Mouse (Mus musculus): ENCODE results near the gene Hist1h2ab. TPM values are rescaled to one million over a fixed set of nuclear protein-coding genes. Genes with fewer than 3 reads are reported as not detected.
"Not testable (repeated sequence)": the region's sequence is repeated elsewhere in the genome, so short reads cannot be mapped to it uniquely, and the experiment has no call there.

Hist1h2ab gene
- polyA plus RNA-seq, 1 experiment from 2014 or later, result 28.5 TPM

DNA sequence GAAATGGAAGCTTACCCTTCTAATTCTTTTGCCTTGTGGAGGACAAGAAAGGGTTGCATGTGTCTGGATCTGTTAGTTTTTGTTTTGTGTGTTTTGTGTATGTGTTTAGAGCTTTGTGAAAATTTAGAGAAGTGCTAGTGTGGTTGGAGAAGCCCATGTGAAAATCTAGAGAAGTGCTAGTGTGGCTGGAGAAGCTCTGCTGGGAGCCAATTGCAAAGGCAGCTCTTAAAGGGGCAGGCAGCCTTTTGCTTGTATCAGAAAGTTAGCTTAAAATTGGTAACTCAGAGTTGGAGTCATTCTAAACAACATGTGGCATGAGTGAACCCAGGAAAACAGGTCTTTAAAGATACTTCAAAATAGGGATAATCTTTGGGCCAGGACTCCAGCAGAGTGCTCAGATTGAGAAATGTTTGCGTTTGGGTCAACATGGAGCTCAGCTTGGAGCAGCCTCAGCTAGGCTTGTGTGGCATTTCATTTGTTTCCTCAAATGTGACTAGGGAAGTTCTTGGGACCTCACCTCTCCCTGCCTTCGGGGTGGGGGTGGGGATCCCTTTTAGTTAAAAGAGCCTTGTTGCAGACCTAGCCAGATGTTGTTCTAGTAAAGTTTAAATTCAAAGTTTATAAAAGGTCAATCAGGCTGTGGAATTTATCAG, 33.2 kb upstream of the Hist1h2ab start:
- H3K4me3 ChIP-seq, result not testable (repeated sequence)
- WGBS, result 19% methylated on average over 2 of the region's 2 CpGs

DNA sequence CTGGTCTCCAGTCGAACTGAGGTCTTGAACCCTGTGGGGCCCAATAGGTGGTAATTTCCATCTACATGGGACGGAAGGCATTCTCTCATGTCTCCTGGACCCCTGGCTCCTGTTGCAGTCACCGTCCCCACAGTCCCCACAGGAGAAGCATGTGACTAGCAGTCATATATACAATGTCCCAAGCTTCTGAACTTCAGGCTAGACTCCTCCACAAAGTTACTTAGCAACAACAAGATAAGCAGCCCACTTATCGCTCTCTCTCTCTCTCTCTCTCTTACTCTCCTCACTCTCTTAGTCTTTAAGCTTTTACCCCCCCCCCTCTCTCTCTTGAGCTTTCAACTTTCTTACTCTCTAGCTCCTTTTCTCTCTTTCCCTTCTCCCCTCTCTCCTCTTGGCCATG, 26.7 kb upstream of the Hist1h2ab start:
- no peaks in the 10 kb centered on the region for H3K36me3 ChIP-seq
- no peak overlapping the region for H3K27ac ChIP-seq
- WGBS, result 89% methylated on average over 4 of the region's 4 CpGs
- H3K4me3 ChIP-seq, result no peak overlapping the region
- no peak overlapping the region for H3K9ac ChIP-seq
- no peak overlapping the region for H3K4me2 ChIP-seq (replicated peaks)
- H3K27me3 ChIP-seq (replicated peaks), result no peaks in the 10 kb centered on the region
- no peaks in the 10 kb centered on the region for H3K9me3 ChIP-seq
- H3K4me1 ChIP-seq, result no peaks in the 10 kb centered on the region
- ATAC-seq (ENCODE audit: low FRiP score, low read depth), result no peak

More for the DNA sequence above, 33.2 kb upstream of the Hist1h2ab start:
- not testable (repeated sequence) for H3K9ac ChIP-seq; H3K27ac ChIP-seq; H3K36me3 ChIP-seq; H3K27me3 ChIP-seq (replicated peaks); ATAC-seq (ENCODE audit: low FRiP score, low read depth); H3K4me2 ChIP-seq (replicated peaks); H3K9me3 ChIP-seq; H3K4me1 ChIP-seq

DNA sequence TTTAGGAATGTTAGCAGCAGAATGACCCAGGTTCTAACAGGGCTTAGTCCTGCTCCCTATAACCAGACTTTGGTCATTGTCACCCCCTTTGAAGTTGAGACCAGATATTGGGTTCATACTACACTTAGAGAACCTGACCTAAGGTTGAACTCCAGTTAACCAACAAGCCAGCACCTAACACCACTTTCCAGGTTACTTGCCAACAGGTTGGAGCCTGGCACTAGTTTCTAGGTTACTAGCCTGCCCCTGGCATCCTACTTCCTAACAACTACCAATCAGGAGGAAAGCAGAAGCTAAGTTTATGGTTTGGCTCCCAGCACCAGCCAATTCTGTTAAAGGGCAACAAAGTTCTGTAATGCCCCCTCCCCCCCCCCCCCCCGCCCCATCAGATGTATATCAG, 25.7 kb upstream of the Hist1h2ab start:
- no peak overlapping the region for H3K4me2 ChIP-seq (replicated peaks)
- H3K9ac ChIP-seq, result no peak overlapping the region
- H3K9me3 ChIP-seq, result no peaks in the 10 kb centered on the region
- 33% methylated on average over 1 of the region's 1 CpGs for WGBS
- H3K27ac ChIP-seq, result no peak overlapping the region
- H3K27me3 ChIP-seq (replicated peaks), result no peaks in the 10 kb centered on the region
- no peaks in the 10 kb centered on the region for H3K36me3 ChIP-seq
- no peak overlapping the region for H3K4me3 ChIP-seq
- ATAC-seq (ENCODE audit: low FRiP score, low read depth), result no peak
- H3K4me1 ChIP-seq, result no peaks in the 10 kb centered on the region

DNA sequence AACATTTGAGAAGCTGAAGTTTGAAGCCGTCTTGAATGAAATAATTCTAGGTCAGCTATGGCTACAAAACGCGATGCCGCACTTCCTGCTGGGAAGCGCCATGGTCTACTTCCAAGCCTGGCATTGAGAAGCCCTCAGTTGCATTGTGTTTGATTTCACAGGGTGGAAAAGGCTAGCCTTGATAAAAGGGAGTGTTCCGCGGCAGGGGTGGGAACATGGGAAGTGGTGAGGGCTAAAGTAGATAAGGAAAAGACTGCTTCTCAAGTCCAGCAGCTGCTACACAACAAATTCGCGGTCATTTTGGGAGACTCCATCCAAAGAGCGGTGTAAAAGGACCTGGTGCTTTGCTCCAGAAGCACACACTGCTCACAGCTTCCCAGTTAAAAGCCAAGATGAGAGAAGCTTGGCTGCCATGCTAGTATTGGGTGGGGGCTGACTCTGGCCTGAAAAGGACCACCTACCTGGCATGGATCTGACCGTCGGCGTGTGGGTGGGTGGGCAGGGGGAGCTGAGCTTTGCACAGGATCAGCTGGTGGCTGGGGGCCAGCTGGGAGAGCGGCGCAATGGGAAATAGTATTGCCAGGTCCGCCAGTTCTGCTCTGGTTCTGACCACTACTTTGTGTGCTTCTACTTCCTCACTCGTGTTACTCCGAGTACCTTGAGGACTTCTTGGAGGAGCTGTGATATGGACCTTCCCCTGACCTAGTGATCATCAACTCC, 22.3 kb upstream of the Hist1h2ab start:
- H3K9ac ChIP-seq, result no peak overlapping the region
- no peaks in the 10 kb centered on the region for H3K9me3 ChIP-seq
- H3K27me3 ChIP-seq (replicated peaks), result no peaks in the 10 kb centered on the region
- 91% methylated on average over 18 of the region's 18 CpGs for WGBS
- H3K4me2 ChIP-seq (replicated peaks), result no peak overlapping the region
- no peak overlapping the region for H3K4me3 ChIP-seq
- no peaks in the 10 kb centered on the region for H3K36me3 ChIP-seq
- ATAC-seq (ENCODE audit: low FRiP score, low read depth), result no peak
- no peaks in the 10 kb centered on the region for H3K4me1 ChIP-seq
- no peak overlapping the region for H3K27ac ChIP-seq

DNA sequence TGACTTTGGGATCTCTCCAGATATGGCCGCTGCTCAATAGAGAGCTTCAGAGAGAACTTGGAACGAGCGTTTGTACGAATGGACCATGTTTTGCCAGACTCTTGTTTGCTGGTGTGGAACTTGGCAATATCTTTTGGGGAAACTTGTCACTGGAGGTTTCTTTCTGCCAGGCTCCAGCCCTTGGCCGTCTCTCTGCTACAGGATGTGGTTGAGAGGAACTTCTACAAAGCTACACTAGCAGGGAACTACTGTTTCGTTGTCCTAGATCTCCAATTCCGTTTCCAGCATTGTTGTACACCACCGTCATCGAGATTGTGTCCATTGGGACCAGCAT, 21.8 kb upstream of the Hist1h2ab start:
- no peaks in the 10 kb centered on the region for H3K4me1 ChIP-seq
- no peak for ATAC-seq (ENCODE audit: low FRiP score, low read depth)
- H3K9me3 ChIP-seq, result no peaks in the 10 kb centered on the region
- H3K9ac ChIP-seq, result no peak overlapping the region
- no peak overlapping the region for H3K4me2 ChIP-seq (replicated peaks)
- 95% methylated on average over 9 of the region's 9 CpGs for WGBS
- H3K36me3 ChIP-seq, result no peaks in the 10 kb centered on the region
- H3K27me3 ChIP-seq (replicated peaks), result no peaks in the 10 kb centered on the region
- no peak overlapping the region for H3K27ac ChIP-seq
- H3K4me3 ChIP-seq, result no peak overlapping the region

DNA sequence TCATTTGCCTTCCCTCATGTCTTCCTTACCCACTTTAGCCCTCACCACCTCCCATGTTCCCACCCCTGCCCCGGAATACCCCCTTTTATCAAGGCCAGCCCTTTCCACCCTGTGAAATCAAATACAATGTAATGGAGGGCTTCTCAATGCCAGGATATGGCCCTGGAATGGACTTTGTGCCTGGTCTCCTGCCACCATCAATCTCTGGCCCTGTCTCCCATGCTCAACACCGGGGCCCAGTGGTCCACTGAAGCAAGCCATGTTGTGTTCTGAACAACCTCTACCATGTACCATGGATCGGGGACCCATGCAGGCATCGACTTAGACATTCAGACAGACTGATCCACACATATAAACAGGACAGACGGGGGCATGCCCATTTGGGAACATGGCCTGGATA, 21.2 kb upstream of the Hist1h2ab start:
- H3K4me1 ChIP-seq, result no peaks in the 10 kb centered on the region
- no peak overlapping the region for H3K4me3 ChIP-seq
- H3K9me3 ChIP-seq, result no peaks in the 10 kb centered on the region
- 90% methylated on average over 5 of the region's 5 CpGs for WGBS
- no peaks in the 10 kb centered on the region for H3K27me3 ChIP-seq (replicated peaks)
- H3K36me3 ChIP-seq, result no peaks in the 10 kb centered on the region
- no peak for ATAC-seq (ENCODE audit: low FRiP score, low read depth)
- H3K4me2 ChIP-seq (replicated peaks), result no peak overlapping the region
- H3K27ac ChIP-seq, result no peak overlapping the region
- no peak overlapping the region for H3K9ac ChIP-seq

DNA sequence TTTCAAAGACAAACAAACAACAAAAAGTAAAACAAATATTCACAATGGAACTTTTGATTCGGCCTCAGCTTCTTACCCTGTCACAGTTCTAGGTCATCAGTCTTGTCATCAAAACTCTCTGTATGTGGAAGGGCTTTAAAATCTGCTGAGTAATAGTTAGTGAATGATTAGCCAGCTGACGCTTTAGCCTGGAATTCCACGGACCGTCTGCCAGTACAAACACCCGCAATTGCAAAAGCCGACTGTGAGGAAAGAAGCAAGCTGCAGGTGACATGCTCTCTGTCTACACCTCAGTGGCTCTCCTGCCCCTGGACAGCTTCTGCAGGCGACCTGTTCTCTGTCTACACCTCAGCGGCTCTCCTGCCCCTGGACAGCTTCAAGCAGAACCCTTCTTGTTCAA, 20.4 kb upstream of the Hist1h2ab start:
- Histone ChIP-seq H3K4me2 (replicated peaks) (no peak overlapping the region), H3K4me1 (no peaks in the 10 kb centered on the region), H3K9me3 (no peaks in the 10 kb centered on the region), H3K4me3 (no peak overlapping the region), H3K36me3 (no peaks in the 10 kb centered on the region), H3K27me3 (replicated peaks) (no peaks in the 10 kb centered on the region), H3K27ac (no peak overlapping the region), H3K9ac (no peak overlapping the region)
- WGBS, result 30% methylated on average over 8 of the region's 8 CpGs
- ATAC-seq (ENCODE audit: low FRiP score, low read depth), result no peak

DNA sequence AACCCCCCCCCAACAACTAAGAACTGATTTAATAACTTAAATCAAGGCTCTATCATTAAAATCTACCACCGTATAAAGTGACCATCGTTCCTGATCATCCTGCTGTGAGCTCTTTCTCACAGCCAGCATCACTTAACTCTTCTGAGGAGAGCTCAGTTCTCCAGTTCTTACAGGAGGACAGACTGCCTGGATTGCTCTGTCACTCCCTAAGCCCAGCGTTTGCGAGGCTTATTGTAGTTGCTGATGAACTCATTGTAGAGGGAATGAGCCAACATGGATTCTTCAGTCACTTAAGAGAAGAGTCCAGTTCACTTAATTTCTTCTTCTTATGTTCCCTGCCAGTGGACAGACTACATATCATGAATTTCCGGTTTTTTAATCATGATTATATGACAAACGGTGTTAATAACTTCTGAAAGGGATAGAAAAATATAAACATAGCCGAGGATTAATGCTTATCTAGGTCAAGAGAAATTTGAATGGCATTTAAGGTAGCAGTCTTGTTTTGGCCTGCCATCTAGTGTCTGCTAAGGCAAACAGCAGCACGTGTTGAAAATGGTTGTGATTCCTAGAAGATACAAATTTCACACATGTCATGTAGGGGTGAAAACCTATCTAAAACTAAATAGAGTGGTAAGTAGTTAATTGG, 18.6 kb upstream of the Hist1h2ab start:
- no peak overlapping the region for H3K4me3 ChIP-seq
- H3K9me3 ChIP-seq, result no peaks in the 10 kb centered on the region
- no peaks in the 10 kb centered on the region for H3K36me3 ChIP-seq
- no peak overlapping the region for H3K4me2 ChIP-seq (replicated peaks)
- no peak overlapping the region for H3K27ac ChIP-seq
- H3K9ac ChIP-seq, result no peak overlapping the region
- 26% methylated on average over 8 of the region's 8 CpGs for WGBS
- ATAC-seq (ENCODE audit: low FRiP score, low read depth), result no peak
- H3K4me1 ChIP-seq, result no peaks in the 10 kb centered on the region
- no peaks in the 10 kb centered on the region for H3K27me3 ChIP-seq (replicated peaks)

DNA sequence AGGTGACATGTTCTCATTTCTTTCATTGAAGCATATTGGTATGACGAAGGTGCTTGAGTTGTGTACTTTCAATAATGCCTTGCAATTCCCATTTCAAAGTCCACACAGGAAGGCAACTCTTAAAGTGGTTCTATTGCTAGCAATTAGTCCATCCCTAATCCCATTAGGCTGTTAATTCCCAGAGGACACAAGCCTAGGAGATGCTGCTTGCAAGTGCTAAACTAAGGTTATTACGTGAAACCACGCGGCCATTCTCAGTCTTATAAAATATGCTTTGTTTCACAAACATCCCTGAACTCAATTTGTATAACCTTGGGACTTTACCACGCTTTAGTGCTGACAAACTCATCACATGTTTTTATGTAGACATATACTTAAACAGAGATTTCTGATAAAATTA, 13.8 kb upstream of the Hist1h2ab start:
- H3K4me1 ChIP-seq, result peaks cover 10% of the 10 kb centered on the region
- no peak overlapping the region for H3K4me3 ChIP-seq
- H3K36me3 ChIP-seq, result no peaks in the 10 kb centered on the region
- H3K4me2 ChIP-seq (replicated peaks), result no peak overlapping the region
- no peak overlapping the region for H3K27ac ChIP-seq
- H3K27me3 ChIP-seq (replicated peaks), result no peaks in the 10 kb centered on the region
- no peak for ATAC-seq (ENCODE audit: low FRiP score, low read depth)
- no peak overlapping the region for H3K9ac ChIP-seq
- H3K9me3 ChIP-seq, result no peaks in the 10 kb centered on the region
- WGBS, result 69% methylated on average over 5 of the region's 5 CpGs

DNA sequence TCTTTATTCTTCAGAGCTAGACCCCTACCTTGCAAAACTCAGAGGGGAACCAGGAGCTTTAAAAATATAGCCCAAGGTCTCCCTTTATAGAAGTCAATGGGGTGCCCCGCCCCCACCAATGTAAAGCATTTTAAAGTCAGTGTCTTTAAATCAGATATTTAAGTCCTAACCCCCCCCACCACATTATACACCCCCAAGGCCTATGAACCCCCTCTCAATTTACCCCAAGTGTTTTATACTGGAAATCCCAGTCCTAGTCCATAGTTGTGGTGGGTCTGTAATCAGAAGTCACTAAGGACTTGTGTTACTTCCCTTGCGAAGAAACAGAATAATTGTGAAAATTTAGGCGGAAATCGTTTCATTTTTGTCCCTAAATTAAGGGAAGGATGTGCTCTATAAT, 12.9 kb upstream of the Hist1h2ab start:
- H3K4me1 ChIP-seq, result peaks cover 10% of the 10 kb centered on the region
- 0 out of 2 replicates have a peak overlapping the region, but pooled peaks have one; percentile 73 for H3K9ac ChIP-seq
- H3K4me2 ChIP-seq (replicated peaks), result peak overlapping the region; percentile 97
- no peak overlapping the region for H3K4me3 ChIP-seq
- H3K27me3 ChIP-seq (replicated peaks), result no peaks in the 10 kb centered on the region
- H3K27ac ChIP-seq, result no peak overlapping the region; the same call in 1 of the 2 replicates
- H3K9me3 ChIP-seq, result no peaks in the 10 kb centered on the region
- H3K36me3 ChIP-seq, result no peaks in the 10 kb centered on the region
- ATAC-seq (ENCODE audit: low FRiP score, low read depth), result 0 out of 2 replicates have a peak, but pooled peaks have one; percentile 30
- 23% methylated on average over 4 of the region's 4 CpGs for WGBS

DNA sequence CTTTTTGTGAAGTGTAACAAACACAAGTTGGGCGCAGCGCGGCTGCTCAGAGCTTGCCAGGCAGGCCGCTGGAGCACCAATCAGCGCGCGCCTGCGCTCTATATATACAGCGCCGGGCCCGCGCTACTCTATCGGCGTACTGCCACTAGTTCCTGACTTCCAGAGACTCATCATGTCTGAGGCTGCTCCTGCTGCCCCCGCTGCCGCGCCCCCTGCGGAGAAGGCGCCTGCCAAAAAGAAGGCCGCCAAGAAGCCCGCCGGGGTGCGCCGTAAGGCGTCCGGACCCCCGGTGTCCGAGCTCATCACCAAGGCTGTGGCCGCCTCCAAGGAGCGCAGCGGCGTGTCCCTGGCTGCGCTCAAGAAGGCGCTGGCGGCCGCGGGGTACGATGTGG, 12.3 kb upstream of the Hist1h2ab start, which contains the start of gene Hist1h1c:
TSS of gene Hist1h1c (plus strand) at position 132 of the 392 bp plus-strand sequence.
- WGBS, result under 1% methylated on average over 36 of the region's 38 CpGs

DNA sequence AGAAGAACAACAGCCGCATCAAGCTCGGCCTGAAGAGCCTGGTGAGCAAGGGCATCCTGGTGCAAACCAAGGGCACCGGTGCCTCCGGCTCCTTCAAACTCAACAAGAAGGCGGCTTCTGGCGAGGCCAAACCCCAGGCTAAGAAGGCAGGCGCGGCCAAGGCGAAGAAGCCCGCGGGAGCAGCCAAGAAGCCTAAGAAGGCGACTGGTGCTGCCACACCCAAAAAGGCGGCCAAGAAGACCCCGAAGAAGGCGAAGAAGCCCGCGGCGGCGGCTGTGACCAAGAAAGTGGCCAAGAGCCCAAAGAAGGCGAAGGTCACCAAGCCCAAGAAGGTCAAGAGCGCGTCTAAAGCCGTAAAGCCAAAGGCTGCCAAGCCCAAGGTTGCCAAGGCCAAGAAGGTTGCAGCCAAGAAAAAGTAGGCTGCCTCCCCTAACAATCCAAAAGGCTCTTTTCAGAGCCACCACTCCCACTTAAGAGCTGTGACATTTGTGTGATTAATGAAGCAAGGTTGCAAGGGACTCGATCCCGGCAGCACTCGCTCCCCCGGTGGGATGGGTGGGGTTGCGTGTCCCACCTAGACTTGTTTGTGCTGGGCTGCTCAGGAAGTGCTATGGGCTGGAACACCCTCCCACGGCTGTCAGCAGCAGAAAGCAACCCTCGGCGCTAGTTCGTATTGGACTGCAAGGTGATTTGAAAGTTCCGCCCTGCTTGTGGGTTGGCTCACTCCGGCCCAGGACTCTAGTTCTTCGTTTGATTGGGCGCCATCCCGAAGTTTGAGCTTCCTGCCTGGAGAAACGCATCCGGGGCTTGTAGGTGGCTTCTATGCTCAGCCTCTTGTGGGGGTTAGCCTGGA, 11.6 kb upstream of the Hist1h2ab start:
- Histone ChIP-seq H3K9me3 (no peaks in the 10 kb centered on the region), H3K27me3 (replicated peaks) (no peaks in the 10 kb centered on the region), H3K9ac (peak overlapping the region; percentile 73), H3K4me2 (replicated peaks) (peak overlapping the region; percentile 97), H3K36me3 (no peaks in the 10 kb centered on the region), H3K4me1 (peaks cover 10% of the 10 kb centered on the region), H3K27ac (peak overlapping the region; percentile 90), H3K4me3 (peak overlapping the region; percentile 48)
- under 1% methylated on average over 39 of the region's 39 CpGs for WGBS
- ATAC-seq (ENCODE audit: low FRiP score, low read depth), result peak; percentile 91

More for the DNA sequence above, 12.3 kb upstream of the Hist1h2ab start, which contains the start of gene Hist1h1c:
- Histone ChIP-seq H3K4me3 (peak within 1 kb of the TSS; percentile 48), H3K9me3 (no peaks in the 10 kb centered on the region), H3K9ac (peak within 1 kb of the TSS; percentile 73), H3K4me1 (peaks cover 10% of the 10 kb centered on the region), H3K4me2 (replicated peaks) (peak within 1 kb of the TSS; percentile 97), H3K27ac (peak within 1 kb of the TSS; percentile 90), H3K36me3 (no peaks in the 10 kb centered on the region), H3K27me3 (replicated peaks) (no peaks in the 10 kb centered on the region)
- ATAC-seq (ENCODE audit: low FRiP score, low read depth), result peak; percentile 95
